Mouse (Mus musculus) cerebellum, postnatal 25 days (tissue): Measurements from ENCODE around the gene Lsm14b.

ENCODE experiments used
- DNase-seq, 2 experiments: peaks; one replicate each; pipeline ENCODE4 v3.0.0; 2021; ENCODE audit warnings: mixed read lengths in 2 of 2

The Lsm14b gene

DNA sequence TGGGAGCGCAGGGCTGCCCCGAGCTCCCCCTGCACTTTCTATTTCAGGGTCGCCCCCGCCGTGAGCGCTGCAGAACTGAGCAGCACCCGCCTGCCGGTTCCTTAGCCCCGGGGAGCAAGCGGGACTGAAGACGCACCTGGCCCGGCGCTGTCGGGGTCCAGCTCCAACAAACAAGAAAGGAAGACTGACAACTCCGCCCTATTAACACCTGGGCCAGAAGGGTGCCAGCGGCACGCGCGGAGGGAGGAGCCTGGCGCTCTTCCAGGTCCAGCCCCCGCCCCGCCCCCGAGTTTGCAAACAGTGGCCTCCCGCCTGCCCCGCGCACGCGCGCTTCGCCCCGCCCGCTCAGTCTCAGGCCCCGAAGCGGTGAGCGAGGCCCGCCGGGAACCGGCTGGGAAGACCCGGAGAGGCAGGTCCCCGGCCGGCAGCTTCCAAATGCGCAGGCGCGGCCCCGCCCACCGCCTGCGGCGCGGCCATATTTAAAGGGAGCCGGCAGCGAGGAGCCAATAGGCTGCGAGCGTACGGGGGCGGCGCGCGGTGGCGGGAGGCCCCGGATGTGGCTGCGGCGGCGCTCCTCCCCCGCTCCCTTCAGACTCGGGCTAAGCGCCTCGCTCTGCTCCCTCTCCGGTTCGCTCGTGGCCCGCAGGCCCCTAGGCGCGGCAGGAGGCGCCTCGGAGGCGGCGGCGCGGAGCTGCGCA lies at the start of gene Lsm14b:
Gene Lsm14b (plus strand): TSS at position 587 of the 698 bp plus-strand sequence.
- peak; percentile 100 for DNase-seq

DNA sequence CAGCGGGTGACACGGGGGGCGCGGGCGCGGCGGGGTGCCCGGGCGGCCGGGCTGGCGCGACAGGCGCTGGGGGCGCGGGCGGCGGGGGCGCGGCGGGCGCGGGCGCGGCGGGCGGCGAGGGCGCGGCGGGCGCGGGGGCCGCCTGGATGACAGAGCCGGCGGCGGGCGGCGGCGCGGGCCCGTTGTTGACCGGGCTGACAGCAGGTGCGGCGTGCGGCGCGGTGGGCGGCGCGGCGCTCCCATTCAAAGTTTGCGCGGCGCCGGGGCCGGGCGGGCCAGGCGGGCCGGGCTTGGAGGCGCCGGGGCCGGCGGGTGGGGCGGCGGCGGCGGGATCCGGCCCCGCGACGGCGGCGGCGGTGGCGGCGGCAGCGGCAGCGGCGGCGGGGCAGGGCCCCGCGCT lies 48.9 kb upstream of the Lsm14b start:
- DNase-seq: peak; percentile 40 to 71

DNA sequence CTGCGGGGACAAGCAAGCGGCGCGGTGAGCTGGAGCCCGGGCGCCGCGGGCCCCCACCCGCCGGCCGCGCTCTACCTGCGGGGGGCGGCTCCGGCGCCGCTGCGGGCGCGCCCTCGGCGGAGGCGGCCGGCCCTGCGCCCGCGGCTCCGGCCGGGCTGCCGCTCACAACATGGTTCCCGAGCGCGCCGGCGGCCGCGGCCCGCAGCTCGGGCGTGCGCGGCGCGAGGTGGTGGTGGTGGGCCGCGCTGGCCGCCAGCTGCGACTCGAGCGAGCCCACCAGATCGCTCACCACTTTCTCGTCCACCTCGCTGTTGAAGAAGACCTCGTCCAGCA lies 48.5 kb upstream of the Lsm14b start:
- no peak for DNase-seq

DNA sequence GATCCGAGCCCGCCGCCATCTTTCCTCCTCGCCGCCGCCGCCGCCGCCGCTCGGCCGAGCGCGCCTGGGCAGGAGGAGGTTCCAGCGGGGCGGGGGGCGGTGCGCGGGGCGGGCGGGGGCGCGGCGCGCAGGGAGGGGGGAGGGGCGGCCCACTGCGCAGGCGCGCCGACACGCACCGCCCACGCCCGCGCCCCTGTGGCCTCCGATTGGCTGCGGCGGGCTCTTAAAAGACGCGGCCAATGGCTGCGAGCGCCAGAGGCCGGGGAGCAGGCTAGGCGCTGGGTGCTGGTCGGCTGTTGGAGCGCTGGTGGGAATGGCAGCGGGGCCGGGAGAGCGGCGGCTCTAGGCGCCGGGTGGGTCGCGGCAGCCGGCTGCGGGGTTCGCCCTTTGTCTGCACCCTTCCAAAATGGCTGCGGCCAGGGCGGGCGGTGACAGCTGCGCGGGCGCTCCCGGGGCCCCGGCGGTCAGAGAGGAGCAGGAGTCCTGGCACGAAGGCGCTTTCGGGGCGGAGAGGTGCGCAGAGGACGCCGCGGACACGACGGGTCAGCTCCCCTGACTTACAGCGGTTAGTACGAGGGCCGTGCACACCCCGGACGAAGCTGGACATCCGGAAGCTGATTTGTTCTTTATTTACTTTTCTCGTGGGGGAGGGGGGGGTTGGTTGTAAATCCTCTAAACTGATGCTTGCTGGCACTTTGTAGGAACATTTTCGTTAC lies 48.0 kb upstream of the Lsm14b start, which contains the start of gene Taf4:
Gene Taf4 (minus strand): TSS at position 19 of the 716 bp plus-strand sequence.
- DNase-seq: peak; percentile 96 to 98

DNA sequence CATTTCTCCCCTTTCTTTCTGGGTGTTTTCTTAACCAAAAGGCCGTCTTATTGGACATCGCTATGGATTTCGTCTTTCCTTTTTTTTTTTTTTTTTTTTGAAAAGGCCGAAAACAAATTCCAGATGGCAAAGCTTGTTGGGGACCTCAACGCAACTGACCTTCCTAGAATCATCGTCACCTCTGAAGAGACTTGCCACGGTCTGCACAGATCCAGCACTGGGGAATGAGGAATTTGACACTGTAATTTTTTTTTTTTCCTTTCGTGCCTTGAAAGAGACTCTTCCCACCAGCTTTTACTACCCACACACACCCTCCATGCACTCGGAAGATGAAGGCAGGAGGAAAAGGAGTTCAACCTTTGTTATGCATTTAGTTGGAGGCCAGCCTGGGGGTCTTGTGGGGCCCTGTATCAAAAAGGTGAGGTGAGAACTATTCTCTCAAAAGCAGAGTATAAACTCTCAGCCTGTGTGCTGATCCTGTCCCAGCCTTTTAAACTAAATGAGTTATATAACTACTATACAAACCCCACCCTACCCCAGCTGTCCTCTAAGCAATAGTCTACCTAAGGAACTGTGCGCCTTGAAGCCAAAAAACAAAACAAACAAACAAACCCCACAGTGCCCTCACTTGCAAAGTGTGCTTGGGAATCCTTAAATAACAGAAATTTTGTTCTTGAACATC lies 47.3 kb upstream of the Lsm14b start:
- peak; percentile 44 to 50 for DNase-seq

DNA sequence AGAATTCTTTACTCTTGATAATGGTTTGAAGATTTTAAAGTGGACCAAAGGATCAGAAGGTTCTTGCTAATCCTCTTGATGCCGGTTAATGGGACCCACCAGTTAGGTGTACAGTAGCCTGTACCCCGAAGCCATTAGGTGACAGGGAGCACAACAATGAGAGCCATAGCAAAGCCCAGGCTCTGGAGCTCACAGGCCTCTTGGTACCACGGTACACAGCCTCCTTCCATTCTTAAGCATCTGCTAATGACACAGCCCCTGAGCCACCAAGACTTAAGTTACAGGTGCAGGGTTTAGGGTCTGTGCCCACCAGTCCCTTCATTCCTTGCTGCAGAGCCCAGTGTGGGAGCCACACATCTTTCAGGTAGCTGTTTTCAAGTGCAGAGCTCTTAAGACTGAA lies 46.5 kb upstream of the Lsm14b start:
- no peak for DNase-seq

DNA sequence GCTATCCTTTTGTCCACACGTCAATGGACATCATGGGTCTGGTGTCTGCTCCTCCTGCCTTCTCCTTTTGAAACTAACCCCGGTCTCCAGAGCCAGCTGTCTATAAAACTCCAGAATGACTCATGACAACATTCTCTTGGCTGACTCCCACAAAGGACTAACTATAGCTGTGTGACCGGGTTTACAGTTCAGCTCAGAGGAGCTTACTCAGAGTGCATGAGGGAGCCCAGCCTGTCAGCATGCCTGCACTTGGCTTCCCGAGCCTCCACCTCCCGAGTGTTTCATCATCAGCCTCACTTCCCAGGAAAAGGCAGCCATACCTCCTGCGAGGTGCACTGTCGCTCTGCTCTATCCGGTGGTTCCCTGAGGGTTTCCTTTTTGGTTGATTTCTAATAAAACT lies 45.0 kb upstream of the Lsm14b start:
- peak in 1 of 2 experiments; percentile 47 for DNase-seq

DNA sequence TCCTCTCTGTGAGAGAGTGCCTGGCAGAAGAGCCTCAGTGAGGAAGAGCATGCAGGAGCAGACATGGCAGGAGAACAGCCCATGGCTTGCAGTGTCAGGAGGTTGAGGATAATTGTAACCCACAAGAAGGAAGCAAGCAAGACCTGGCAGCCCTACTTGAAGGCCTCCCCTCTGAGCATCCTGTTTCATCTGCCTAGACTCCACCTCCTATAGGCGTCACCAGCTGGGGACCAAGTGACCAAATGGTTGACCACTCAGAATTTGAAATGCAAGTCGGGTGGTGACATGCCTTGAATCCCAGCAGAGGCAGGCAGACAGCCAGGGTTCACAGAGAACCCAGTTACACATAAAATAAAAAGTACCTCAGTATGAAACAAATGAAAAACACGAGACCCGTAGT lies 44.2 kb upstream of the Lsm14b start:
- DNase-seq: no peak

DNA sequence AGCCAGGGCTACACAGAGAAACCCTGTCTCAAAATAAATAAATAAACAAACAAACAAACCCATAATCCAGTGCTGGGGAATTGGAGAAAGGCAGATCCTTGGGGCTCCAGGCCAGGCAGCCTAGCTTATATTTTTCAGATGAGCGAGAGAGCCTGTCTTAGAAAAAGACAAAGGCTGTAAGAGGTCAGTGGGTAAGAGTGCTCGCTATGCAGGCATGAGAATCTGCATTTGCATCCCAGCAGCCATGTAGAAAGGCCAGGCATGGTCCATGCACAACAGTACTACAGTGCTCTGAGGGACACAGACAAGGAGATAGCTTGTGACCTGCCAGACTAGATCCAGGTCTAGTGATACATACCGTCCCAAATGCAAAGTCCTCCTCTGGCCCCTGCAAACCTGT lies 42.1 kb upstream of the Lsm14b start:
- no peak for DNase-seq

DNA sequence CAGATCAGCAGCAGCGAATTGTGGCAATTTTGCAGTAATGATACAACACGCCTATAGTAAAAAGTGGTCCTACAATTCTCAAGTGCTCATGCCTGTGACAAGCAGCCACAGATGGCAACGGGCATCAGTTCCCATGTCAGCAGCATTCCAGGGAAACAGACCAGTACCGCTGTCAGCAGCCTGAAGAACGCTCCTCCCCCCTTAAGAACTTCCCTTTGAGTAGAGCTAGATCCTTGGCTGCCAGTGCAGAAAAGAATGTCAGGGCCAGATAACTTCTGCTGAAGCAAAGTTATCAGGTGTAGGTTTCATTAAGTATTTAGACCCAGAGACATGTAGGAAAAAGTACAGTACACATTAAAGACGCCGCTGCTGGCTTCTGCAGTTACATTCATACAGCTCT lies 40.0 kb upstream of the Lsm14b start:
- DNase-seq: no peak

DNA sequence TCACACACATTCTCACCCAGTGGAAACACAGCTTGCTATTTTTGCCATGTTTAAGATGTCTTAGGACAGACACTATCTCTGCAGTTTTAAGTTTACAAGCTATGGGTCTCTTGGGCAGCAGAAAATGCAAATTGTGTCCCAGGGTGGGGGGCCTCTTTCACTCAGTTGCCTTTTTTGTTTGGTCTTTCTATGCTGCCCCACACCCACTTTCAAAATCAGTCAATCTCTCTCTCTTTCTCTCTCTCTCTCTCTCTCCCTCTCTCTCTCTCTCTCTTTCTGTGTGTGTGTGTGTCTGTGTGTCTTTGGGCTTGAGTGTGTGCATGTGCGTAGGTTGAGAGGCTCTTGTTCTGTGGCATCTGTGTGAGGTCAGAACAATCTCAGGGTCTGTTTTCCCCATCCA lies 39.1 kb upstream of the Lsm14b start:
- no peak for DNase-seq

DNA sequence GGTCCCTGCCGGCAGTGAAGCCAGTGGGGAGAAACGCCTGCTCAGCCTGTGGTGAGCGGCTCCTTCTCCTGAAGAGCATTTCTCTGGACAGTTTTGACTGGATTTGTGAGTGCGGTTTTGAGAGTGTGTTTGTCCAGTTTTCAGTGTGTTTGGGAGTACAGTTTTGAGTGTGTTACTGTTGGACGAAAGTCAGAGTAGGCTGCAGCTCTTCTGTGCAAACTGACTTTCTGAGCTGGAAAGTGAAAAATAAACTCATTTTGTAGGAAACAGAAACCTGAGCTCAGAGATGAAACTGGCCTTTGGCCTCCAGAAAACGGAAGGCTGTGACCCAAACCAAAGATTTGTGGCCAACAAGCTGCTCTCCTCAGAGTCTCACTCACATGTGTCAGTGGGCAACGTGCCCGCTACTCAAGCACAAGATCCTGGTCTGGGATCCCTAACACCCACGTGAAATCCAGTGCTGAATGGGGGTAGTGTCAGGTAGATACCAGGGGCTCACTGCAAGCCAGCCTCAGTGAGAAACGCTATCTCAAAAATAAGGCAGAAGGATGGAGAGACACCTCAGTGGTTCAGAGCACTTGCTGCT lies 38.3 kb upstream of the Lsm14b start:
- DNase-seq: no peak

DNA sequence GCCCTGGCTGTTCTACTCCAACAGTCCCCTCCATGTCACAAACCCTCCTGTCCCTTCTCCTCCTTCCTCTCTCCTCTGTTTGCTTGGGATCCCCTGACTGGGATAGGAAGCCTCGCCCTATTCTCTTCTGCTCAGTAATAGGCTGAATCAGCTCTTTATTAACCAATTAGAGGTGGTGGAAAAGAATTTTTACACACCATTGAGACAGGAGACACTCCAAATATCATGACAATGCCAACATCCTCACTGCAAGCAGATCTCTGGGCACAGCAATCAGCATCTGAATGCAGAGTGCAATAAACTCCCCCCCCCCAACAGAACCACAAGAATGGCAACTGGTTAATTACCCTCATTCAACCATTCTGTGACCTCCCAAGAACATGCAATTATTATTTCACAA lies 35.7 kb upstream of the Lsm14b start:
- DNase-seq: no peak

DNA sequence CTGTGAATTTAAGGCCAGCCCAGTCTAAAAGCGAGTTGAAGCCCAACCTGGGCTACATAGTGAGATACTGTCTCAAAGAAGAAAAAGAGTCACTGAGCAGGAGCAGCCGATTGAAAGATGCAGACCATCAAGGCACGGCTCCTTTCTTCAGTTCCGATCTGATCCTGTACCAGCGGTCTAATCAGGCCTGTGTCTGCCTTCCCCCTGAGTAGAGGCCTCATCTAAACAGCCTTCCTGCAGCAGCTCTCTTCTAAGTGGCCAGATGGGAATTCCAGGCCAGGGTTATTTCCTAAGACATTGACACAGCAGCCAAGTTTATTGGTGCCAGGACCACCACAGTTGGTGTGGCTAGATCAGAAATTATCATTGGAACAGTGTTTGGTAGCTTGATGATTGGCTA lies 31.7 kb upstream of the Lsm14b start:
- DNase-seq: no peak

DNA sequence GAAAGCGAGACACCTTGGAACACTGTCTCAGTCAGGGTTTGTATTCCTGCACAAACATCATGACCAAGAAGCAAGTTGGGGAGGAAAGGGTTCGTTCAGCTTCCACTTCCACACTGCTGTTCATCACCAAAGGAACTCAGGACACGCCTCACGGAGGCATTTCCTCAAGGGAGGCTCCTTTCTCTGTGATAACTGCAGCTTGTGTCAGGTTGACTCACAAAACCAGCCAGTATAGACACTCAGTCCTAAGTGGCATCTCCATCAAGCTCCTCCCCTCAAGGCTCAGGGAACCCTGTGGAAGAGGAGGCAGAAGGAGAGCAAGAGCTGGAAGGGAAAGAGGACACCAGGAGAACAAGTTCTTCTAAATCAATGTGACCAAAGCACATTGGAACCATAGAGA lies 26.4 kb upstream of the Lsm14b start:
- no peak for DNase-seq

DNA sequence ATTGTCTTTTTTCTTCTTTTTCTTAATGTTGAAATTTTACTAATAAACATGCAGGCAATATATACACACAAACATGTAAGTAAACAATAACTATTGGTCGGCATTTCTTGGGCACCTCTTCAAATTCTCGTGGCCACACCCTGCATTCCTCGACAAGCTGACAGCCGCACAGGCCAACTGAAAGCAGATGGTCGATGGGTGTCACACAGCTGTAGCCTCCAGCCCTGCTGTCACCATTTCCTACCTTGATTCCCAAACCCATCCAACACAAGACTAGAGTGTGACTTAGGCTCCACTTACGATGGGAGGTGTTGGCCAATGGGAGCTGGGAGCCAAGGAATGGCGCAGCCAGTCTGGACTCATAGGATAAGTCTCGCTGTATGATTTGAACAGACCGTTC lies 23.2 kb upstream of the Lsm14b start:
- DNase-seq: no peak

DNA sequence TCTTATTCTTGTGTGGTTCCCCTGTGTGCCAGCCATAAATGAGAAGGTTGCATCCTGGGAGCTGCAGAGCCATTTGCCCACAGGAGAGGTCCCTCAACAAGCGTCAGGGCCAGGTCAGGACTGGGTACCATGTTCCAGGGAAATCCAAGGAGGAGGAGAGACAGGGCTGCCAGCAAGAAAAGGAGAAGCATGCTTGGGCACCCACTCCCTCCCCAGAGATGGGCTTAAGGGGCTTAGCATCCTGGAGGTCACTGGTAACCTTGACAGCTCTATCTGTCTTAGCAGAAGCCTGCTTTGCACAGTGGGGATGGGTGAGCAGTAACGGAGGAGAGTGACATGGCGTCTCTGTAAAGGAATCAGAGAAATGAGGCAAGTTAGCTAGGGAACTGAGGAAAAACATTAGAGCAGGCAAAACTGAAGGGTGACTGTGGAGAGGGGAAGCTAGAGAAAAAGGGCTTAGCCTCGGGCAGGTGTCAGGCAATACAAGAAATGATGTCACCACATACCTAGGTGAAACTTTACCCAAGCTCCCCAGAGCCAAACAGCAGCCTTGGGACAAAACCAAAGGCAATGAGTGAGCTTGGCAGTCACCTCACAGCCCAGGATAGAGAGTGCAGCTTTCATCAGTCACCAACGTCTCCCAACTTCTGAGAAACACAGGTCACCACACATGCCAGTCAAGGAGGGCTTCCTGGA lies 19.0 kb upstream of the Lsm14b start:
- DNase-seq: no peak

DNA sequence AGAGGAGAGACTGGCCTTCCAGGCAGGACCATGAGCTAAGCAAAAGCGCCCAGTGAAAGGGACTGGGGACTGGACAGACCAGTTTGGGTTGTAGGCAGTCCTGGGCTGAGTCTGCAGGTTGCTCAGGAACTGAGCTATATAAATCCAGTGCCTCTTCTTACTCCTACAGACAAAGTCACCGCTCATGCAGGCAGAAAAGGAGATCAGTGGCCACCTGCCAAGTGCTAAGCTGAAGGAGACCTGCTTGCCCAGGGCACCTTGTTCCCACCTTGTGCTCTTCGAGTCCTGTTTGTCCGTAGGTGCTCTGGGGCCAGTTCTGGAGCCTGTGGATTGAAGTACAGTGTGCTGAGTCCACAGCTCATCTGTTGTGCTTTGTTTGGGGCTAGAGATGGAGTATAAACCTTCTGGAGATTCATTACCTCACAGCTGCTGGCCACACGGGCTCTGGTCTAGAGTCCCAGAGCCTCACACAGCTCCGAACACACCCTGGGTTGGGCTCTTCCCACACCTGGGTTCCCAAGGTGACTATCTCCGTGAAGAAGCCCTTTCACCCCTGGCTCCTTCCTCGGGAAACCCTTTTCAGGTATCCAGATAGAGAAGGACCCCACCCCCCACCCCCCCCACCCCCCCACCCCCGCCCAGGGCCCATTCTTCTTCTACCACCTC lies 18.3 kb upstream of the Lsm14b start:
- DNase-seq: no peak

DNA sequence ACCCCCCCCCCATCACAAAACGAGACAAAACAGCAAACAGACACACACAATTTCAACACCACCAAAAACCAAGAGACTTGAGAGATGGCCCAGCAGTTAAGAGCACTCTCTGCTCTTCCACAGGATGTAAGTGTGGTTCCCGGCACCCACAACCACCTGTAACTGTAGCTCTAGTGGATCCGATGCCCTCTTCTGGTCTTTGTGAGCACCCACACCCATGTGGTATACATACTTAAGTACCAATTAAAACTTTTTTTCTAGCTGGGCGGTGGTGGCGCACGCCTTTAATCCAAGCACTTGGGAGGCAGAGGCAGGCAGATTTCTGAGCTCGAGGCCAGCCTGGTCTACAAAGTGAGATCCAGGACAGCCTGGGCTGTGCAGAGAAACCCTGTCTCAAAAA lies 14.1 kb upstream of the Lsm14b start:
- DNase-seq: no peak

DNA sequence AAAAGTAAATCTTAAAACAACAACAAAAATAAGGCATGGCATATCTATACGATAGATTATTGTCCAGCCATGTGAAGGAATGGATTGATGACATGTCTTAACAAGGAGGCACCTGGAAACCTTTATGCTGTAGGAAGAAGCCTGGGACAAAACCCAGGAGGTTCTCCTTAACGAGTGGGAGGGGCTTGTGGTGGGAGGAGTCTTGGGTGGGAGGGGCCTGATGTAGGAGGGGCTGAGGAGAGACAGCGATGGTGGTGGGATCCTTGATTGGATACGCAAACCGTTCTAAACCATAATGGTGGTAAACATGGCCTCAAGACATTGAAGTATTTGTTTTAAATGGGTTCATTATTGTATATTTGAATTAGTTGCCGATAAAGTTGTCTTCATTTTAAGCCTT lies 13.4 kb upstream of the Lsm14b start:
- DNase-seq: no peak

DNA sequence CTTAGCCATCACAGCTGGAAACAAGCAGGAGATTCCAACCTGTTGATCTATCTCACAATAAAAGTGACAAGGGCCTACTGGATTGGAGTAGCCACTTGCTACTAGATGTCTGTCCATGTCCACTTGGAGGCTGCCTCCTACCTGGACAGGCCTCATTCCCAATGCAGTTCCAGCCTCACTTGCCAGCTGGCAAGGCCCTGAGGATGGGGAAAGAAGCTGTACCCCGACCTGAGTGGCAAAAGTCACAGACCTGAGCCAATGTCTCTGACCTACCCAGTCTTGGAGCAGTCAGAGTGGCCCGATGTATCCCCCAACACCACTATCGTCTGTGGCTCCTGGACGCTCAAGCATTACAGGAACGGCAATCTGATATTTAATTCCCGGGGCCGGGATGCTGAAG lies 11.1 kb upstream of the Lsm14b start:
- no peak for DNase-seq

DNA sequence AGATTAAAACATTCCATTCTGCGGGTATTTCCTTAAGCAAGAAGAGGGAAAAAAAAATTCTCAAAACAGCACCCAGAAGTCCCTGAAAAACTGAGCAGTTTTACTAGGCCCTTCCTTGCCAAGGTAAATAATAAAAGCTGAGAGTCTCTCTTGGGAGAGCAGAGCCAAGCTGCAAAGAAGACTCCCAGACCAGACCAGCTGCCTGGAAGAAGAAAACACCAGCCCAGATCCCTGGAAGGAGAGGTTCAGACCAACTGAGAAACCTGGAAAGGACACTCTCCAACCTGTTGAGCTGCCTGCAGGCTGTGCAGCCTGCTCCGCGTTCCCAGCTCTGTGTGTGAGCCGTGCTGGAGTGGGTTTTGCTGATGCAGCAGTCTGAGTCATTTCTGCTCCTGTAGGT lies 7.2 kb upstream of the Lsm14b start:
- no peak for DNase-seq

DNA sequence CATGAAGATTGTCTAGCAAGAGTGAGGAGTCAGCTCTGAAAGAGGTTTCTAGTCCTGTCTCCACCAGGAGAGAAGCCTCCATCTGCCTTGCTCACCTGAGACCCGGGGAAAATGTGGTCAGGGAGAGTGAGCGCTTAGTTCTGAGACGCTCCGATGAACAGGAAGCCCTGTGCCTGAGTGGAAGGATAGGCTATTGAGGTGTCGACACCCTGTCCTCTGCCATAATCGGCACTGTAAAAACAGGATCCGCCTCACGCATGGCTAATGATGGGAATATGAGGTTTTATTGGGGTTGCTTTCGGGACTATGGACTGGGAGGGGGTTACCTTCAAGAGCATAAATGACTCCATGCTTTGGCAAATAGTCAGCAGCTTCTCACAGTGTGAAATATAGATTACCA lies 6.2 kb upstream of the Lsm14b start:
- no peak for DNase-seq
